Mouse (Mus musculus): ENCODE data around the gene Prss34.

Prss34 gene

DNA sequence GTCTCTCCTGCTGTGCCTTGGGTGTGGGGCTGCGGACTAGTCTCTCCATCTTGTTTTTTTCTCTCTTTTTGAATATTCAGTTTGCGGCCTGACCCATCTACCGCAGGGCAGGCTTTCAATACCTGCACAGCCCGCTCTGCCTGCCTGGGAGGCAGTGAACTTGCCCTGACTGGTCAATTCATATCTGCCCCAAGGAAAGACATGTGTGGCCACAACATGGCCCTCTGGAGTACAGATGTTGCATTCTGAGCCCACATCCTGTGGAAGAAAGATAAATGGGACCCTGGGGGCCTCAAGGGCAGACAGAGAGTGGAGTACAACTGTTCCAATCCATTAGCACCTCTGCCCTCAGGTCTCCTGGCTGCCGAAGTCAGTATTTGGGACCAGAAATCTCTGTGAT lies at the start of gene Prss34:
Gene Prss34, plus strand, starts transcription at position 301 of the 400 bp plus-strand sequence.
- DNase-seq (ENCODE audit: low spot score in 2 of 2): no peak

DNA sequence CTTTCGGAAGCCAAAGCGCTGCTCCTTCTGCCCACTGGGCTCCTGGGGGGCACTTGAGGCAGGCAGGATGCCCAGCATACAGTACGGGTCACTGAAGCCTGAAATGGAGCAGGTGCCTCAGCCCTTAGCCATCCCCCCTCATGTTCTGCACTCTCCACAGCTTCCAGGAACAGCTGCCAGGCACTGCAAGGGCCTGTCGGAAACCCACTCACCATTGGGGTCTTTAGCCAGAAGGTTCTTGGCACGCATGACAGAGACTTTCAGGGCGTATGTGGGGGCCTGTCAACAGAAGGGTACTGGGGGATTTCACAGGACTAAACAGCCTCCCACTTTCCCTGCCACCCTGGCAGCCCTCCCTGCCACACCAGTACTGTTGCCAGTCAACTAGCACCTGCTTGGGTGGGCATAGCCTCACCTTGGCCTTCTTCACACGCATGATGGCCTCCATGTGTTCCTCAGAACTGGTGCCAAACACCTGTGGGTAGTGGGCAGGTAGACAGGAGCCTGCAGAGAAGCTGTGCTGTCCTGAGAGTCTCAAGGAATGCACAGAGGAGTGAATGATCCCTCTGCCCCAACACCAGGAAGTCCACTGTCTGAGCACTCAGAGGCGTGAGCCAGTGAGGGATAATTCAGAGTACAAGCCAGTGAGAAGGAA lies 47.9 kb upstream of the Prss34 start:
- no peak for DNase-seq (ENCODE audit: low spot score in 2 of 2)

DNA sequence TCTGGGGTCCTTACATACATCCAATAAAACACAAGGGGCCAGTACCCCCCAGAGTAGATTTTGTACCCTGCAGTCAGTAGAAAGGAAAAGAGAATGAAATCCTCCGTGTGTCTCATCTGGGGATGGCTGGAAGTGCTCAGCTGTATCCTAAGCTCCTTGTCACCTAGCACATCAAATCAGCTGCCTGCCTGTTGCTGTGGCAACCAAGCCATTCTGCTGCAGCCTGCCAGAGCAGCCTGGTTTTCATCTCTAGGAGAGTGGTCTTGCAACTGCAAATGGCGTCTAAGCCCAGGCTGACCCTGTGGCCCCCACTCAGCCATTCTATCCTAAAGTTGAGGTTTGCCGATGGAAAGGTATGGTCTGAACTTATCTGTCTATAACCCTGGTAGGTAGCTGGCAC lies 45.6 kb upstream of the Prss34 start:
- no peak for DNase-seq (ENCODE audit: low spot score in 2 of 2)

DNA sequence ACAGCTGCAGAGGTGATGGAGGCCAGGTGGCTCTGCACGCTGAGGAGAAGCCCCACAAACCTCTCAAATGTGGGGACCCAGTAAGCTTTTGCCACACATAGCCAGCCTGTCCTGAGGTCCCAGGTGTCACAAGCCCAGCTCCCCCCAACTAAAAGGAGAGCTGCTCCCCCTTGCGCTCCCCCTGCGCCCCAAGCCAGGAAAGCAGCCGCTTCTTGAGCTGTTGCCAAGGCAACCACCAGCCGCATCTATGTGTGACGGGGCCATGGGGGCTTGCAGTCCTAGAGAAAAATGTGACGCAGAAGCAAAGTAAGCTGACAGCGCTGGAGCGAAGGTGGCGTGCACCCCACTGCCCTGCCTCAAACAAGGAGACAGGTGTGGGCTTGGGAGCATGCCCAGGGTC lies 44.4 kb upstream of the Prss34 start:
- DNase-seq (ENCODE audit: low spot score in 2 of 2): no peak

DNA sequence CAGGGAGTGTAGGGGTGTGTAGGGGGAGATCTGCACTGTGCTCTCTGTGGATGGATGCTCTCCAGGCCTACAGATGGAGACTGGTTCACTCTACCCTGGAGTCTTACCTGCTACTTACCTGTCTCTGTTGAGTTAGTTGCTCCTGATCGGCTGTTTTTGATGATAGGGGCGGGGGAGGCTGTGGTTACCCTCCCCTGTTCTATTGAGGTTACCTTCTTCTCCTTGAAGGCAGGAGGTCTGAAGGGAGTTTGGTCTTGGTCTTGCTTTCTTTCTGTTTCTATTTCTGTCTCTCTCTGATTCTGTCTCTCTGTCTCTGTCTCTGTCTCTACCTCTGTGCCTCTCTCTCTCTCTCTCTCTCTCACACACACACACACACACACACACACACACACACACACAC lies 43.1 kb upstream of the Prss34 start:
- DNase-seq (ENCODE audit: low spot score in 2 of 2): no peak

- no peak for DNase-seq (ENCODE audit: low spot score in 2 of 2)
These were observed 41.9 kb upstream of the Prss34 start, which contains the start of gene Baiap3 for GRCm38 (mm10) chr17:25256140-25256754. Gene Baiap3, minus strand, starts transcription at chr17:25256364.

GRCm38 (mm10) chr17:25257804-25258261 lies 40.4 kb upstream of the Prss34 start:
- DNase-seq (ENCODE audit: low spot score in 2 of 2): no peak

GRCm38 (mm10) chr17:25264453-25264852 lies 33.7 kb upstream of the Prss34 start:
- DNase-seq (ENCODE audit: low spot score in 2 of 2): no peak

GRCm38 (mm10) chr17:25270795-25271335 lies 27.3 kb upstream of the Prss34 start:
- no peak for DNase-seq (ENCODE audit: low spot score in 2 of 2)

GRCm38 (mm10) chr17:25272326-25272725 lies 25.9 kb upstream of the Prss34 start:
- no peak for DNase-seq (ENCODE audit: low spot score in 2 of 2)

DNA sequence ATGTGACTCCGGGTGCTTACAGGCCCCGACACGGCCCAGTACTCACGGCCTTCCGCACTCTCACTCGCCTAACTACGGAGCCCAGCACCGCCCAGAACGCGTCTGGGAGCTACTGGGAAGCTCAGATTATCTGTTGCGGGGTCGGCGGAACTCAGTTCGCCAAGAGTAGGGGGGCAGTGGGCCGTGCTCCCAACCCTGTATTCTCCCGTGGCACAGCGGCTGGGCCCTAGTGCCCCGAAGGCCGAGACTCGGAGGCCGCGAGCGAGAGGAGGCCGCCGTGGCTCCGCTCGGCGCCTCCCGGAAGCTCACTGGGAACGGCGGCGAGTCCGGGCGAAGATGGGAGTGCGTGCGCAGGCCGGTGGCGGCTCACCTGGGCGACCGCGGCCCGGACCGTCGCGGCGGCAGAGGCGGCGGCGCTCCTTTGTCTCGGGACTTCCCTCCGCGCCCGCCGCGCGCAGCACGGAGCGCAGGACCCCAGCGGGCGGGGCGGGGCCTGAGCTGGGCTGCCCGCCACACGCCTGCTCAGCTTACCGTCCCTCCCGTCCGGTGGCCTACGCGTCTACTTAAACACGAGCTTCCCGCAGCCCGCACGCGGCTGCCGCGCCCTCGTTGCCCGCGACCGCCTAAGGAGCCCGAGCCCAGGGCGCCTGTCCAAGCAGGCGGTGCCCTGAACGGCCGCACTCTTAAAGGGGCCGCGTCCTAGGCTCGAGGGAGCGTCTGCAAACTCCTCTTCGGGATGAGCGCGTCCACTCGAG lies 25.1 kb upstream of the Prss34 start:
- peak in 1 of 2 experiments; percentile 80 for DNase-seq (ENCODE audit: low spot score in 2 of 2)

- DNase-seq (ENCODE audit: low spot score in 2 of 2): peak; percentile 92 to 97
These were observed 24.3 kb upstream of the Prss34 start for GRCm38 (mm10) chr17:25273706-25274501.

DNA sequence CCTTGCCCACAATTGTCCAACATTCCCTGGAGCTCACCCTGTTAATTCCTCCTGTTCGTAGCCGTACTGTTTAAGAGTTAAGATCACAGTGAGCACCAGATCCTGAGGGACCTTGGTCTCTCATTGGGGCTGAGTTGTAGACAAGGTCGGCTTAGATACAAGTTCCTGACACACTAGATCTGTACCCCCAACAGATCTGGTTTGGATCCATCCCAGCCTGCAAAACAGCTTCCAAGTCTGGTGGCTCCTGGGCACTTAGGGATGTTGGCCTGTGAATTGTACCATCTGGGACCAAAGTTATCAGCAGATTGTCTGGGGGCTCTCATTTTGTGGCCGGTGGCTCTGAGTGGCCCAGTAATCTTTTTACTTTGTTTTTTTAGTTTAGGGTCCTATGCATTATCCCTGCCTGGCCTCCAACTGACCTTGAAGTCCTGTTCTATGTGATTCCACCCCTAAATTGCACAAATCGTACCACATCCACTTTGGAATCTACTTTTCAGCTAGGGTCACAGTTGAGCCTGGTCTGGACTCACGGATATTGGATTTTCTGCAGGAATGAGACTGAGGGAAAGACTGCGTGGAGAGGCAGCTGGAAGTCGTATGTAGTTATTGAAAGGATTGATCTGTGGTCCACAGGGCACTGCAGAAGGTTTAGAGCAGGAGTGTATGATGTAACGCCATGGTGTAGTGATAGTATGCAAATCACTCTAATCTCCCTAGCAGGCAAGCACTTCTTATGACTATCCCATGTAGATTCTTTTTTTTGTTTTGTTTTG lies 23.4 kb upstream of the Prss34 start, which contains the start of gene Ube2i:
Gene Ube2i, minus strand, starts transcription at position 52 of the 776 bp plus-strand sequence.
- no peak for DNase-seq (ENCODE audit: low spot score in 2 of 2)

- DNase-seq (ENCODE audit: low spot score in 2 of 2): no peak
These were observed 22.4 kb upstream of the Prss34 start for GRCm38 (mm10) chr17:25275833-25276232.

DNA sequence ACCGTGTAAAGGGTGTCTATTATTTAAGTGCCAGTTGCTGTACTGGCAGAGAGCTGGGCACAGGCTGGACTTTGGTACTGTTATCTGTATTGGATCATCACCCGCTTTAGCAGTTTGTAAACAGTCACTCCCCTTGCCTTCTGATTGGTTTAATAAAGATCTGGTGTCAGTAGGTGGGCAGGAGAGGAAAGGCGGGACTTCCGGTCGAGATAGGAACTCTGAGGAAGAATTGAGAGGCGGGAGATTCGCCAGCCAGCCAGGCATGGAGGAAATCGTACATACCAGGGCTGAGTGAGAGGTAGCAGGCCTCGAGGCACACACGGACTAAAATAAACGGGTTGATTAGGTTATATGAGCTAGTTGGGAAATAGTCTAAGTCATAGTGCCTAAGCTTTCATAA lies 16.1 kb upstream of the Prss34 start:
- no peak for DNase-seq (ENCODE audit: low spot score in 2 of 2)

DNA sequence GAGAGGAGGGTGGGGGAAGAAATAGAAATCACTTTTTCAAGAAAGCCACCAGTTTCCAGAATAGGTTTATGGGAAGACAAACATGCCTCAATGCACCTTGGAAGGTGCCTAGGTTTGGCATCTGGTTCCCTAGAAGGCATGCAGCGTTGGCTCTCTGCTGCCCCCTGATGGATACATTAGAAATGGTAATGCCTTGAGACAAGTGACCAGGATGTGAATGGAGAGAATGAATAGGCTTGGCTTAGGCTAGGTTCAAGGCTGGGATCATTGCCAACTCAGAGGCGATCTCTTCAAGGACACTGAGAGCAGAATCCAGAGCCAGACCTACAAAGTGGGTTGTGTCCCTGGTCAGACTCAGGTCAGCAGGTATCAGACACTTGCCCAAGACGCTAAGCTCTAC lies 13.2 kb upstream of the Prss34 start:
- peak in 1 of 2 experiments; percentile 37 for DNase-seq (ENCODE audit: low spot score in 2 of 2)

DNA sequence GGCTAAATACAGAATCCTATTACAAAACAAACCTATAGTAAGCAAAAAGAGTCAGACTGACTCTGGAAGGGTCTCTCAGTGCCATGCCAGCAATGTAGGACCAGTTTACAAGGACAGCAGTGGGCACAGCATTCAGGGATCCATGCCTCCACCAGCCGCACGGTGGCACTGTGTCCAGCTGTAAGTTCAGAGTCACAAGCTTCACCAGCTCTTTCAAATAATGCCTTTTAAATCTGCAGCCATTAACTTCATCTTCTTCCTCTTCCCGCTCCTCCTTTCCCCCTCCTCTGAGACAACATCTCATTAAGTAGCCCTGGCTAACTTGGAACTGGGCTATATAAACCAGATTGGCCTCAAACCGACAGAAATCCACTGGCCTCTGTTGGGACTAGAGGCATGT lies 9.4 kb upstream of the Prss34 start:
- DNase-seq (ENCODE audit: low spot score in 2 of 2): no peak

DNA sequence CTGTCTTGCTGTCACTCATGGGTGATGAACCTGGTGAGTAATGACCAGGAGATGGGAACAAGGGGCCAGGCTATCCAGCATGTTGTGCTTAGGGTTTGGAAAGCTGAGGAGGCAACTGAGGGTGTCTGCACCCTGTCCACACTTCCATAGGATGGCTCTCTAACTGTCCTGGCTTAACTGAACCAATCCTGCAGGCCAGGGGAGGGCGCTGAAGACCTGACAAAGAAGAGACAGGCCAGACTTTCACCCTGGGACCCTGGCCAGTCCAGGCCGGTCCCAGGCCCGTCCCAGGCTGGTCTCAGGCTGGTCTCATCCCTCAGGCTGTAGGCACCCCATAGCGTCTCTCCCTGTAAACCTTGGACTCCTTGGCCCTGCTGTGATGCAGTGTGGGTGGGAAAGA lies 7.8 kb upstream of the Prss34 start:
- no peak for DNase-seq (ENCODE audit: low spot score in 2 of 2)

DNA sequence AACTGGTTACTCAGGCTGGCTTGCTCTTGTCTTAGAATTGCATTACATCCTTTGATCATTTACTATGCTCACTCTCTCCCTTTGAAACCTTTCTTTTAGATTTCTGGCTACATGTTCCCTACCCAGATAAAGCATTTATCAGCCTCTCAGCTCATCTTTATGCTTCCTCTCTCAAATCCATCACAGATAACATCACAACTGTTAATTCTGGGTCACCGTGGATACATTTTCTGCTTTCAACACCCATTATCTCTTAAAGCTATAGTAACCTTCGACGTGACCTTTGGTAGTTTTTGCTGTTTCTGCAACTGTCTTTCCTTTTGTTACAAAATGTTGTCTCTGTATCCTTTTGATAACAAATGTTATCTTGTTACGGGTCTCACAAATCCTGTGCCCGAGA lies 4.7 kb upstream of the Prss34 start:
- no peak for DNase-seq (ENCODE audit: low spot score in 2 of 2)

- no peak for DNase-seq (ENCODE audit: low spot score in 2 of 2)
These were observed 4.1 kb upstream of the Prss34 start for GRCm38 (mm10) chr17:25294111-25294510.

GRCm38 (mm10) chr17:25308346-25308745 lies 10.2 kb downstream of the Prss34 start, which contains the start of gene Prss28:
Gene Prss28, plus strand, starts transcription at chr17:25308646.
- no peak for DNase-seq (ENCODE audit: low spot score in 2 of 2)
